Mouse (Mus musculus): ENCODE data around the gene Ppl.

Ppl gene

GRCm38 (mm10) chr16:5123476-5123875, 8.7 kb downstream of the Ppl start:
- DNase-seq (ENCODE audit: low read depth), result no peak

GRCm38 (mm10) chr16:5119845-5120244, 12.4 kb downstream of the Ppl start:
- DNase-seq (ENCODE audit: low read depth), result no peak

GRCm38 (mm10) chr16:5119385-5119784, 12.8 kb downstream of the Ppl start:
- DNase-seq (ENCODE audit: low read depth), result no peak

GRCm38 (mm10) chr16:5113582-5113981, 18.6 kb downstream of the Ppl start:
- DNase-seq (ENCODE audit: low read depth), result no peak

GRCm38 (mm10) chr16:5113002-5113550, 19.1 kb downstream of the Ppl start:
- no peak for DNase-seq (ENCODE audit: low read depth)

GRCm38 (mm10) chr16:5111021-5111420, 21.2 kb downstream of the Ppl start:
- no peak for DNase-seq (ENCODE audit: low read depth)

- no peak for DNase-seq (ENCODE audit: low read depth)
These were observed 22.3 kb downstream of the Ppl start for GRCm38 (mm10) chr16:5109877-5110276.

- no peak for DNase-seq (ENCODE audit: low read depth)
These were observed 31.2 kb downstream of the Ppl start for GRCm38 (mm10) chr16:5101000-5101399.

- no peak for DNase-seq (ENCODE audit: low read depth)
These were observed 35.7 kb downstream of the Ppl start for GRCm38 (mm10) chr16:5096504-5096903.

GRCm38 (mm10) chr16:5093285-5093684, 38.9 kb downstream of the Ppl start:
- DNase-seq (ENCODE audit: low read depth), result no peak

- no peak for DNase-seq (ENCODE audit: low read depth)
These were observed 43.2 kb downstream of the Ppl start for GRCm38 (mm10) chr16:5089021-5089420.

- no peak for DNase-seq (ENCODE audit: low read depth)
These were observed 46.0 kb downstream of the Ppl start for GRCm38 (mm10) chr16:5086179-5086578.

GRCm38 (mm10) chr16:5085196-5085595, 47.0 kb downstream of the Ppl start:
- no peak for DNase-seq (ENCODE audit: low read depth)

- no peak for DNase-seq (ENCODE audit: low read depth)
These were observed 57.9 kb downstream of the Ppl start for GRCm38 (mm10) chr16:5074341-5074740.

- DNase-seq (ENCODE audit: low read depth), result no peak
These were observed 60.2 kb downstream of the Ppl start for GRCm38 (mm10) chr16:5071974-5072373.

- DNase-seq (ENCODE audit: low read depth), result no peak
These were observed 61.9 kb downstream of the Ppl start for GRCm38 (mm10) chr16:5070321-5070720.

GRCm38 (mm10) chr16:5063472-5063871, 68.7 kb downstream of the Ppl start:
- no peak for DNase-seq (ENCODE audit: low read depth)

- peak; percentile 47 for DNase-seq (ENCODE audit: low read depth)
These were observed 74.1 kb downstream of the Ppl start for GRCm38 (mm10) chr16:5058114-5058513.

- peak; percentile 89 for DNase-seq (ENCODE audit: low read depth)
These were observed 81.7 kb downstream of the Ppl start for GRCm38 (mm10) chr16:5050251-5051110.

- DNase-seq (ENCODE audit: low read depth), result peak; percentile 99
These were observed 82.4 kb downstream of the Ppl start, which contains the start of the genes Glyr1 and Ubn1 for GRCm38 (mm10) chr16:5049774-5050234. Gene Glyr1, minus strand, starts transcription at chr16:5049863. Gene Ubn1, plus strand, starts transcription at chr16:5050057.

GRCm38 (mm10) chr16:5049182-5049773, 82.9 kb downstream of the Ppl start:
- no peak for DNase-seq (ENCODE audit: low read depth)

GRCm38 (mm10) chr16:5045322-5045721, 86.9 kb downstream of the Ppl start:
- DNase-seq (ENCODE audit: low read depth), result no peak

GRCm38 (mm10) chr16:5036649-5037234, 95.5 kb downstream of the Ppl start:
- no peak for DNase-seq (ENCODE audit: low read depth)
